Mouse (Mus musculus) neutrophil, adult 59 days (primary cell): ENCODE results near the gene Tbx3. TPM values are rescaled to one million over a fixed set of nuclear protein-coding genes. Genes with fewer than 3 reads are reported as not detected.

Experiments used
- total RNA-seq, 2 experiments: library from RNA; stranded (reverse); gene quantifications; 1 replicate in 1 of 2; 2 replicates in 1 of 2; pipeline ENCODE4 v1.2.4; 2023

Tbx3 gene
- total RNA-seq, result not detected

GRCm38 (mm10) chr5:119670566-119671108 lies at the start of gene Tbx3:
Gene Tbx3 (plus strand): TSS chr5:119670669.

Other genes starting within 250 kb of the Tbx3 start
- gene Tbx5, start 162.0 kb downstream of the Tbx3 start, total RNA-seq, result not detected